Mouse (Mus musculus) CH12.LX (cell line): ENCODE measurements at regions not wholly inside any gene's neighbourhood (a gene's known extent, or its start where the extent isn't known, plus 50 kb on each side); places are given as distances from the start of the nearest gene placed in this dataset.

Source experiments
- CTCF ChIP-seq, 2 experiments: IDR thresholded peaks in 1 of 2; conservative IDR thresholded peaks in 1 of 2; 2 replicates each; pipeline ENCODE4 v1.5.1; 2011 to 2012; ENCODE audit warnings: low read depth in 2 of 2, low read length in 2 of 2, improper control_type of control experiment in 1 of 2, inconsistent platforms in 1 of 2, mild to moderate bottlenecking in 1 of 2, moderate library complexity in 1 of 2
- HCFC1 ChIP-seq: IDR thresholded peaks from 2 replicates; pipeline ENCODE4 v1.6.1; 2012; ENCODE audit warnings: low read depth, mild to moderate bottlenecking, inconsistent platforms, low read length, improper control_type of control experiment
- MAFK ChIP-seq: IDR thresholded peaks from 2 replicates; pipeline ENCODE4 v1.6.1; 2011; ENCODE audit warnings: low read length, improper control_type of control experiment; ENCODE audit not compliant: insufficient replicate concordance

- TF ChIP-seq CTCF (conservative IDR thresholded peaks at IDR 0.05 in 1 of 2, IDR thresholded peaks at IDR 0.05 in 1 of 2; ENCODE audit: low read depth in 2 of 2, low read length in 2 of 2) (no peak), MAFK (no peak), HCFC1 (no peak)
Measured at GRCm38 (mm10) chr8:78054435-78054834, 158.7 kb upstream of the Ttc29 start.
